Mouse (Mus musculus): ENCODE measurements around the gene Tmem151a.

Gene Tmem151a

DNA sequence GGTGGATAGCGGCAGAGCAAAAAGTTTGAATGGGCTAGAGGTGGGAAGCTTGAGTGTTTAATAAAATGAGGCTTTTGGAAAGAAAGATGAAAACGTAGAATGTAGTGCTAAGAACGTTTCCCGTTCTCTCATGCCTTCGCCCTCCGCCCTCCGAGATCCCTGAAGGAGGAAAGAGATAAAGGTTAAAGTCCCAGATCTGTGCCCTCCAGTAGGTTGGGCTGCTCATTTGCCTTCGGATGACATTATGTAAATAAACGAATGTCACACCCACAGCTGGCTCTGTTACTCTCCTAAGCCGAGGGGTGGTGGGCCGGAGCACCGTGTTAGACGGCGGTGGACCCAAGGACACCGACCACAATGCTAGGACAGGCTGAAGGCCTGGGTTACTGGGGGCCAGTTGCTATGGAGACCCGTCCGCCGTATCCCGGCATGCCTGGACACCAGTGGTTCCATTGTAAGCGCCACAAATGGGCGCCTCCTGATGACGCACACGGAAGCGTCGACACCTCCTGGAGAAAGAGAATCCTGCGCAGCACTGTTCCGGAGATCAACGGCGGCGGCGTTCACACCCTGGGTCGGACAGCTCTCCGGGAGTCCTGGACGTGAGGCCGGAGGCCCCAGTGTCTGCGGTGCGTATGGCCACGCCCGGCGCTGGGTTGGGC, 44.3 kb downstream of the Tmem151a start, which contains the start of gene Brms1:
Gene Brms1 (plus strand): TSS at position 493 of the 662 bp plus-strand sequence.
- DNase-seq (ENCODE audit: low spot score): peak; percentile 94

DNA sequence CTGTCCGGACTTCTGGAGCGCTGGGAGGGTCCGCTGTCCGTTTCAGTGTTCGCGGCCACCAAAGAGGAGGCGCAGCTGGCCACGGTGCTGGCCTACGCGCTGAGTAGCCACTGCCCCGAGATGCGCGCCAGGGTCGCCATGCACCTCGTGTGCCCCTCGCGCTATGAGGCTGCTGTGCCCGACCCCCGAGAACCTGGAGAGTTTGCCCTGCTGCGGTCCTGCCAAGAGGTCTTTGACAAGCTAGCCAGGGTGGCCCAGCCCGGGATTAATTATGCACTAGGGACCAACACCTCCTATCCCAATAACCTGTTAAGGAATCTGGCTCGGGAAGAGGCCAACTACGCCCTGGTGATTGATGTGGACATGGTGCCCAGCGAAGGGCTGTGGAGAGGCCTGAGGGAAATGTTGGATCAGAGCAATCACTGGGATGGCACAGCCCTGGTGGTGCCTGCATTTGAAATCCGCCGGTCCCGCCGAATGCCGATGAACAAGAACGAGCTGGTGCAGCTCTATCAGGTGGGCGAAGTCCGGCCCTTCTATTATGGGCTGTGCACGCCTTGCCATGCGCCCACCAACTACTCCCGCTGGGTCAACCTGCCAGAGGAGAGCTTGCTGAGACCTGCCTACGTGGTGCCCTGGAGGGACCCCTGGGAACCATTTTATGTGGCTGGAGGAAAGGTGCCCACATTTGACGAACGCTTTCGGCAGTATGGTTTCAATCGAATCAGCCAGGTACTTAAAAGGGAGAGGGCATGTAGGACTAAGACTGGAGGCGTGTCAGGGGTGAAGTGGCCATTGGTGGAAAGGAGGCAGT, 45.8 kb downstream of the Tmem151a start:
- no peak for DNase-seq (ENCODE audit: low spot score)

- DNase-seq (ENCODE audit: low spot score): peak; percentile 85
Observed at GRCm38 (mm10) chr19:5038709-5039156, 46.6 kb downstream of the Tmem151a start, which contains the start of the genes B4gat1 and AC124502.3. Gene B4gat1, plus strand, starts transcription at chr19:5038826. Gene AC124502.3, plus strand, starts transcription at chr19:5038891.

GRCm38 (mm10) chr19:5037678-5038571, 47.4 kb downstream of the Tmem151a start:
- peak; percentile 77 for DNase-seq (ENCODE audit: low spot score)

GRCm38 (mm10) chr19:5036577-5036976, 48.8 kb downstream of the Tmem151a start:
- no peak for DNase-seq (ENCODE audit: low spot score)

DNA sequence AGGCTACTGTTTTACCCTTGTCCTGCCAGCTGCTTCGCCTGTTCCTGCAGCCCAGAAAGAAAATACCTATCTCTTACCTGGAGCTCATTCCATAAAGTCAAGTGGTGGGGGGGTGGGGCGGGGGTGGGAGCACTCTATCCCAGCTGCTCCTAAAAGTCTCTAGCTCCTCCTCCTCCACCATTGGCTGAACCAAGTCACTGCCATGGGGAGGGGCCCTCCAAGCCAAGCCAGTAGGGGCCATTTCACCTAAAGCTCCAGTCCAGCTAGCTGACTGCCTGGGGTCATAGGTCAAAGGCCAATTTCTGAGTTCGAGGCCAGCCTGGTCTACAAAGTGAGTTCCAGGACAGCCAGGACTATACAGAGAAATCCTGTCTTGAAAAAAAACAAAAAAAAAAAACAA, 52.6 kb downstream of the Tmem151a start:
- no peak for DNase-seq (ENCODE audit: low spot score)

DNA sequence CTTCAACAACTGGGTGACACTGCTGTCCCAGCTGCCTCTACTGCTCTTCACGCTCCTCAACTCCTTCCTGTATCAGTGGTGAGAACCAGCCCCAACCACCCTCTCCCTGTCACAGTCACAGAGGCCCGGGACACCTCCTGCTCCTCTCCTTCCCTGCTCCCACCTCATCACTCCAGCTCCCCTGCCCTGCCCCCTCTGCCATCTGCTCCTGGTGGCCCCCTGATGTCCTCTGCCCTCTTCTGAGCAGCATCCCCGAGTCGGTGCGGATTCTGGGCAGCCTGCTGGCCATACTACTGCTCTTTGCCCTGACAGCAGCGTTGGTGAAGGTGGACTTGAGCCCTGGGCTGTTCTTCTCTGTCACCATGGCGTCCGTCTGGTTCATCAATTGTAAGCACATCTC, 59.2 kb downstream of the Tmem151a start:
- DNase-seq (ENCODE audit: low spot score): no peak

- DNase-seq (ENCODE audit: low spot score): peak; percentile 88
Observed at GRCm38 (mm10) chr19:5023621-5024479, 61.5 kb downstream of the Tmem151a start, which contains the start of gene Slc29a2. Gene Slc29a2, plus strand, starts transcription at chr19:5023860.

DNA sequence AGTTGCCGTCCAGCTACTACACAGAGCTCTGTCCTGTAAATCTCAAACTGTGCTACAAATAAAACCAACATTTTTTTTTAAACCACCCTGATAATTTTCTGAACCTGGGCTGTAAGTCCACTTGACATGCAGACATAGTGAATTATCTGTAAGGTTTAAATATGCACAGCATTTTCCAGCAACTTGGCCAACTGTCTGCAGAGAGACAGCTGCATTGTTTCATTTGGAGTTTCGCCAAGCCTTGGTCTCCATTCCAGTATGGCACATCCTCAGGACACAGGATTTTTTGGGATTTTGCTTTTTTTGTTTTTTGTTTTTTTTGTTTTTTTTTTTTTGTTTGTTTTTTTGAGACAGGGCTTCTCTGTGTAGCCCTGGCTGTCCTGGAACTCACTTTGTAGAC, 63.9 kb downstream of the Tmem151a start:
- DNase-seq (ENCODE audit: low spot score): no peak

All from testis, postnatal 14 days (tissue).